ENCODE assay signal across 11 mouse cellular contexts in the genomic region with DNA sequence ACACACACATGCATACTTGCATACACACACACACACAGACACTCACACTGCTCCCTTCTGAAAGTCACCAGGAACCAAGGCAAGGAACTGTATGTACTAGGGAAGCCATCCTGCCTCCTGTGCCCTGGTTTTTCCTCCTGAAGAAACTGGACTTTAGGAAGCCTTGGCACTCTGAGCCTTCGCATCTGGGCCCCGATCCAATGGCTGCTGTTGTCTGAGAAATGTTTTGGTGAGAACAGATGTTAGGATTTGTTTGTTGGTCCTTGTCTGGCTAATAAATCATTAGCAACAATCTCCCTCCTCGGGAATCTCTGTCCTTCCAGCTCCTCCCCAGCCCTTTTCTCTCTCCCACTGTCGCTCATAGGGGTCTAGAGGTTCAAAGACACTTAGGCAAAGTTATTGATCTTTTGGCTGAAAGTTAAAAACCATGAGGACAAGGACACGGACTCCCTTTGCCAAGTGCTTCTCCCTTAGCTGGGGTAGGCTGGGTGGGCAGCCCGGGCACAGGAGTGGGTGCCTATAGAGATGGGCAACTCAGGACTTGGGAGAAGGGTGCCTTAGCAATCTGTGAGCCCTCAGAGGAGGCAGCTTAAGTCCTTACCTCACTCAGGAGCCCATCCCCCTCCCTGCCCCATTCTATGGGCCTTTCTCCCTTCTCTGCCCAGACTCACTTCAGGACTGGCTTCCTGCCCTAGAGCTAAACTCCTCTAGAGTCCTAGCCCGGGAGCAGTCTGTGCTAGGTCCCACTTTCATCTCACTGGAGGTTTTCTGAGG. TPM values are rescaled to one million over a fixed set of nuclear protein-coding genes. Genes with fewer than 3 reads are reported as not detected.
A peak's percentile ranks its signal among the peaks of the same experiment; 100 is the strongest.
DNase-seq lines count a peak whose midpoint lies in the region; ATAC-seq lines count a peak whose summit lies in the region.
"Had no signal": no experiment of that assay in that cellular context is flagged by ENCODE, and none has a peak within 500 bp of the region (broad histone marks: within the 10 kb centered on the region; RNA-seq: fewer than 3 reads in every experiment).

No protein-coding gene starts in this region.

- no peak overlapping the region for H3K4me3 ChIP-seq in midbrain, embryonic 16.5 days (ENCODE audit: low read depth, low read length)
- no peak overlapping the region for H3K4me3 ChIP-seq in midbrain, embryonic 14.5 days (replicated peaks; ENCODE audit: low read depth, low read length)
- H3K4me3 ChIP-seq: neural tube, embryonic 12.5 days had no signal

- ATAC-seq in midbrain, embryonic 16.5 days: no peak
- ATAC-seq in midbrain, embryonic 14.5 days (ENCODE audit: low FRiP score, low TSS enrichment): no peak

- peak; percentile 39 for DNase-seq in gastrocnemius, postnatal 10 days
- no peak for DNase-seq in gastrocnemius, postnatal 25 days
- DNase-seq in midbrain, embryonic 14.5 days: no peak
- peak; percentile 30 to 62 for DNase-seq in kidney, adult 8-10 months
- peak; percentile 34 for DNase-seq in ovary, postnatal 14 days (ENCODE audit: low spot score)
- DNase-seq in spleen, postnatal 14 days (ENCODE audit: low spot score in 2 of 2): no peak
- no peak for DNase-seq in thymus, adult 18-20 months

- no peak overlapping the region for H3K9ac ChIP-seq in midbrain, embryonic 16.5 days (ENCODE audit: low read depth, low read length)
- H3K9ac ChIP-seq in midbrain, embryonic 14.5 days (replicated peaks; ENCODE audit: low read length): no peak overlapping the region
- H3K9ac ChIP-seq: neural tube, embryonic 12.5 days had no signal

- peak overlapping the region; percentile 28; the same call in 1 of the 2 replicates for H3K27ac ChIP-seq in midbrain, embryonic 16.5 days (ENCODE audit: low read length)
- no peak overlapping the region for H3K27ac ChIP-seq in midbrain, embryonic 14.5 days (replicated peaks; ENCODE audit: low read depth, low read length)
- H3K27ac ChIP-seq: neural tube, embryonic 12.5 days had no signal

- WGBS in midbrain, embryonic 16.5 days: 77% methylated on average over 7 of the region's 7 CpGs
- WGBS in midbrain, embryonic 14.5 days: 76% methylated on average over 7 of the region's 7 CpGs

- no peaks in the 10 kb centered on the region for H3K27me3 ChIP-seq in midbrain, embryonic 16.5 days (ENCODE audit: control insufficient read depth, insufficient read depth, low read depth, low read length)
- no peaks in the 10 kb centered on the region for H3K27me3 ChIP-seq in midbrain, embryonic 14.5 days (ENCODE audit: control insufficient read depth, insufficient read depth, low read length)
- H3K27me3 ChIP-seq: neural tube, embryonic 12.5 days had no signal

- H3K9me3 ChIP-seq in midbrain, embryonic 16.5 days (replicated peaks; ENCODE audit: control insufficient read depth, low read length, poor library complexity, severe bottlenecking): no peaks in the 10 kb centered on the region
- H3K9me3 ChIP-seq in midbrain, embryonic 14.5 days (ENCODE audit: control insufficient read depth, low read length): no peaks in the 10 kb centered on the region
- H3K9me3 ChIP-seq: neural tube, embryonic 12.5 days had no signal

- peaks cover 2% of the 10 kb centered on the region; the same call in 1 of the 2 replicates for H3K4me1 ChIP-seq in midbrain, embryonic 16.5 days (ENCODE audit: control insufficient read depth, insufficient read depth, low read length)
- H3K4me1 ChIP-seq in midbrain, embryonic 14.5 days (ENCODE audit: control insufficient read depth, insufficient read depth, low read length): no peaks in the 10 kb centered on the region
- H3K4me1 ChIP-seq: neural tube, embryonic 12.5 days had no signal

- peaks cover 21% of the 10 kb centered on the region for H3K36me3 ChIP-seq in midbrain, embryonic 16.5 days (ENCODE audit: control insufficient read depth, insufficient read depth, low read length)
- H3K36me3 ChIP-seq in midbrain, embryonic 14.5 days (ENCODE audit: control insufficient read depth, insufficient read depth, low read length): peaks cover 40% of the 10 kb centered on the region

- no peak overlapping the region for H3K4me2 ChIP-seq in midbrain, embryonic 16.5 days (ENCODE audit: low read length)
- H3K4me2 ChIP-seq in midbrain, embryonic 14.5 days (ENCODE audit: low read length): no peak overlapping the region
- H3K4me2 ChIP-seq: liver, embryonic 11.5 days; neural tube, embryonic 12.5 days had no signal

RNA-seq across cellular contexts. Expression of a gene that starts 8.4 kb away (rescaled TPM):
- under 1 TPM in 1 of 2 experiments, not detected in 1; 0.18 TPM for total RNA-seq in gastrocnemius, postnatal 10 days (2021)
- total RNA-seq in gastrocnemius, postnatal 25 days (2021): under 1 TPM in 1 of 2 experiments, not detected in 1; 0.13 TPM
- polyA plus RNA-seq in midbrain, embryonic 16.5 days (2015; fragmentation: Nextera tagmentation; extraction: Ambion mirVana): not detected in 2 replicates
- 0.05 TPM in 1 of 2 replicates, not detected in the other for polyA plus RNA-seq in midbrain, embryonic 14.5 days (2014; fragmentation: Nextera tagmentation; extraction: Ambion mirVana)
- polyA plus RNA-seq: embryonic facial prominence, embryonic 14.5 days; neural tube, embryonic 12.5 days had no signal

RNA-seq across cellular contexts. Expression of a gene that starts 30.4 kb away (rescaled TPM):
- total RNA-seq in gastrocnemius, postnatal 10 days (2021): 10 to 100 TPM; 44.2 to 47.7 TPM
- 10 to 100 TPM; 39.9 to 45.5 TPM for total RNA-seq in gastrocnemius, postnatal 25 days (2021)
- polyA plus RNA-seq in midbrain, embryonic 16.5 days (2015; fragmentation: Nextera tagmentation; extraction: Ambion mirVana): 15.3 and 16.3 TPM in 2 replicates
- polyA plus RNA-seq in midbrain, embryonic 14.5 days (2014; fragmentation: Nextera tagmentation; extraction: Ambion mirVana): 17.4 and 22.5 TPM in 2 replicates

RNA-seq across cellular contexts. Expression of a gene that starts 30.9 kb away (rescaled TPM):
- total RNA-seq in gastrocnemius, postnatal 10 days (2021): 10 to 100 TPM; 19.6 to 19.7 TPM
- 10 to 100 TPM in 1 of 2 experiments, 1 to 10 TPM in 1; 6.0 to 11.0 TPM for total RNA-seq in gastrocnemius, postnatal 25 days (2021)
- 6.6 and 6.7 TPM in 2 replicates for polyA plus RNA-seq in midbrain, embryonic 16.5 days (2015; fragmentation: Nextera tagmentation; extraction: Ambion mirVana)
- 2.2 and 6.9 TPM in 2 replicates for polyA plus RNA-seq in midbrain, embryonic 14.5 days (2014; fragmentation: Nextera tagmentation; extraction: Ambion mirVana)

RNA-seq across cellular contexts. Expression of a gene that starts 51.1 kb away (rescaled TPM):
- total RNA-seq in gastrocnemius, postnatal 10 days (2021): 100 to 1,000 TPM; 192 to 197 TPM
- total RNA-seq in gastrocnemius, postnatal 25 days (2021): 100 to 1,000 TPM; 167 to 171 TPM
- 144 and 154 TPM in 2 replicates for polyA plus RNA-seq in midbrain, embryonic 16.5 days (2015; fragmentation: Nextera tagmentation; extraction: Ambion mirVana)
- polyA plus RNA-seq in midbrain, embryonic 14.5 days (2014; fragmentation: Nextera tagmentation; extraction: Ambion mirVana): 157 and 185 TPM in 2 replicates

RNA-seq across cellular contexts. Expression of a gene that starts 58.2 kb away (rescaled TPM):
- under 1 TPM; 0.19 to 0.56 TPM for total RNA-seq in gastrocnemius, postnatal 10 days (2021)
- under 1 TPM; 0.29 to 0.31 TPM for total RNA-seq in gastrocnemius, postnatal 25 days (2021)
- 0.43 and 0.86 TPM in 2 replicates for polyA plus RNA-seq in midbrain, embryonic 16.5 days (2015; fragmentation: Nextera tagmentation; extraction: Ambion mirVana)
- polyA plus RNA-seq in midbrain, embryonic 14.5 days (2014; fragmentation: Nextera tagmentation; extraction: Ambion mirVana): 0.13 and 0.97 TPM in 2 replicates

Comparison
In these comparisons a context has a peak if more than half of its experiments do, and no peak if none do; other contexts are left out.
1. DNase-seq: peak in gastrocnemius, postnatal 10 days (single experiment), kidney, adult 8-10 months (2 of 2) and ovary, postnatal 14 days (single experiment); none in gastrocnemius, postnatal 25 days (single experiment), midbrain, embryonic 14.5 days (single experiment), spleen, postnatal 14 days (0 of 2) and thymus, adult 18-20 months (0 of 2).